ENCODE assay signal across 16 mouse cellular contexts in the genomic region with DNA sequence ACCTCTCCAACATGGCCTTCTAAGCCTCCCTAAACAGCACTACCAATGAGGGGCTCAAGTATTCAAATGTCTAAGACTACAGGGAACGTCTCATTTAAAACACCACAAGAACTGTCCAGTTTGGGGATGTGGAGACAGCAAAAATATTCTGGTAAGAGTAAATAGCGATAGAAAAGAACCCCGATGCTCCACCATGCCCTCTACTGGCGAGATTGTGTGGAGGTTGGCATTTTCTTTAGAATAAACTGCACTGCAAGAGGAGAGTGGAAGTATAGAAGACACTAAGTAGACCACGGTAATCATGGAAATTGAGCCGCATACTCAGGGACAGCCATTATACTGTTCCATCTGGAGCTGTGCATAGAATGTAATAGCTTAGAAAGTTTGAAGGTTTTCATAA. TPM values are rescaled to one million over a fixed set of nuclear protein-coding genes. Genes with fewer than 3 reads are reported as not detected.
A peak's percentile ranks its signal among the peaks of the same experiment; 100 is the strongest.
DNase-seq lines count a peak whose midpoint lies in the region; ATAC-seq and TF ChIP-seq lines count a peak whose summit lies in the region.
"Had no signal": no experiment of that assay in that cellular context is flagged by ENCODE, and none has a peak within 500 bp of the region (broad histone marks: within the 10 kb centered on the region; RNA-seq: fewer than 3 reads in every experiment).

No protein-coding gene starts in this region.

- no peaks in the 10 kb centered on the region for H3K27me3 ChIP-seq in intestine, postnatal 0 days (replicated peaks; ENCODE audit: control insufficient read depth, insufficient read depth, low read length)
- H3K27me3 ChIP-seq in intestine, embryonic 15.5 days (replicated peaks) = no peaks in the 10 kb centered on the region
- H3K27me3 ChIP-seq in MEL (ENCODE audit: control insufficient read depth in 1 of 2, insufficient read depth in 2 of 2, low read length in 2 of 2) = no peaks in the 10 kb centered on the region
- H3K27me3 ChIP-seq in stomach, postnatal 0 days (ENCODE audit: control insufficient read depth, insufficient read depth, low read length) = no peaks in the 10 kb centered on the region

- H3K79me2 ChIP-seq in MEL (ENCODE audit: control insufficient read depth, insufficient read depth, low read length, poor library complexity) = no peaks in the 10 kb centered on the region

- WGBS in intestine, postnatal 0 days = 83% methylated on average over 6 of the region's 6 CpGs
- 86% methylated on average over 6 of the region's 6 CpGs for WGBS in intestine, embryonic 15.5 days
- 85% methylated on average over 6 of the region's 6 CpGs for WGBS in stomach, postnatal 0 days

- no peak for TF ChIP-seq EP300 in MEL (IDR thresholded peaks at IDR 0.05; ENCODE audit: low read depth in 1 of 2, low read length in 2 of 2)
- TF ChIP-seq EP300 in stomach, postnatal 0 days (optimal IDR thresholded peaks at IDR 0.05) = no peak

- H3K9me3 ChIP-seq in intestine, postnatal 0 days (ENCODE audit: control insufficient read depth) = no peaks in the 10 kb centered on the region
- no peaks in the 10 kb centered on the region for H3K9me3 ChIP-seq in intestine, embryonic 15.5 days
- no peaks in the 10 kb centered on the region for H3K9me3 ChIP-seq in MEL (replicated peaks; ENCODE audit: insufficient read depth, low read length)
- no peaks in the 10 kb centered on the region for H3K9me3 ChIP-seq in stomach, postnatal 0 days (ENCODE audit: control insufficient read depth, low read length)
- H3K9me3 ChIP-seq: embryonic facial prominence, embryonic 13.5 days; forebrain, embryonic 10.5 days had no signal

- no peak overlapping the region for H3K4me3 ChIP-seq in intestine, postnatal 0 days (ENCODE audit: low read depth, low read length)
- H3K4me3 ChIP-seq in intestine, embryonic 15.5 days (replicated peaks) = no peak overlapping the region
- H3K4me3 ChIP-seq in MEL (ENCODE audit: control insufficient read depth in 1 of 2, insufficient read depth in 1 of 2, low read depth in 2 of 2, low read length in 2 of 2) = no peak overlapping the region
- H3K4me3 ChIP-seq in stomach, postnatal 0 days (ENCODE audit: low read depth, low read length) = no peak overlapping the region
- H3K4me3 ChIP-seq: embryonic facial prominence, embryonic 13.5 days; forebrain, embryonic 10.5 days had no signal

- TF ChIP-seq CTCF in intestine, postnatal 0 days (IDR thresholded peaks at IDR 0.05; ENCODE audit: low read depth) = peak; percentile 59
- TF ChIP-seq CTCF in MEL (IDR thresholded peaks at IDR 0.05 in 2 of 3, conservative IDR thresholded peaks at IDR 0.05 in 1 of 3; ENCODE audit: control insufficient read depth in 1 of 3, insufficient read depth in 1 of 3, low read depth in 2 of 3, low read length in 3 of 3, poor library complexity in 1 of 3, severe bottlenecking in 1 of 3) = peak; percentile 55 to 70 (median 60)
- peak; percentile 51 for TF ChIP-seq CTCF in stomach, postnatal 0 days (IDR thresholded peaks at IDR 0.05; ENCODE audit: low read depth)

- no peak for TF ChIP-seq POLR2A in MEL (IDR thresholded peaks at IDR 0.05; ENCODE audit: control insufficient read depth in 1 of 2, insufficient read depth in 1 of 2, low read depth in 1 of 2, low read length in 2 of 2, poor library complexity in 1 of 2)

- no peak overlapping the region for H3K27ac ChIP-seq in intestine, postnatal 0 days (ENCODE audit: low read depth, low read length)
- H3K27ac ChIP-seq in intestine, embryonic 15.5 days = no peak overlapping the region
- H3K27ac ChIP-seq in MEL (ENCODE audit: control insufficient read depth, low read depth, low read length) = no peak overlapping the region
- H3K27ac ChIP-seq in stomach, postnatal 0 days (replicated peaks) = no peak overlapping the region
- H3K27ac ChIP-seq: embryonic facial prominence, embryonic 13.5 days; forebrain, embryonic 10.5 days; macrophage had no signal

- TF ChIP-seq RAD21 in MEL (IDR thresholded peaks at IDR 0.05; ENCODE audit: low read depth, low read length) = no peak

- H3K9ac ChIP-seq in intestine, postnatal 0 days (ENCODE audit: low read depth, low read length) = no peak overlapping the region
- H3K9ac ChIP-seq in intestine, embryonic 15.5 days = no peak overlapping the region
- no peak overlapping the region for H3K9ac ChIP-seq in MEL (ENCODE audit: control insufficient read depth, low read depth, low read length, poor library complexity, severe bottlenecking)
- H3K9ac ChIP-seq in stomach, postnatal 0 days (ENCODE audit: low read length) = no peak overlapping the region
- H3K9ac ChIP-seq: embryonic facial prominence, embryonic 13.5 days had no signal

- H3K36me3 ChIP-seq in intestine, postnatal 0 days (ENCODE audit: control insufficient read depth, insufficient read depth) = no peaks in the 10 kb centered on the region
- no peaks in the 10 kb centered on the region for H3K36me3 ChIP-seq in intestine, embryonic 15.5 days
- peaks cover 0 to 16% of the 10 kb centered on the region in 2 experiments; a peak in 2 of 4 replicates for H3K36me3 ChIP-seq in MEL (ENCODE audit: control insufficient read depth in 1 of 2, insufficient read depth in 2 of 2, low read length in 2 of 2)
- no peaks in the 10 kb centered on the region for H3K36me3 ChIP-seq in stomach, postnatal 0 days (ENCODE audit: control insufficient read depth, insufficient read depth, low read length)
- H3K36me3 ChIP-seq: embryonic facial prominence, embryonic 13.5 days; forebrain, embryonic 10.5 days had no signal

- H3K4me2 ChIP-seq in intestine, postnatal 0 days (replicated peaks; ENCODE audit: low read depth) = no peak overlapping the region
- no peak overlapping the region for H3K4me2 ChIP-seq in intestine, embryonic 15.5 days (replicated peaks)
- H3K4me2 ChIP-seq in stomach, postnatal 0 days (replicated peaks; ENCODE audit: low read depth) = no peak overlapping the region
- H3K4me2 ChIP-seq: embryonic facial prominence, embryonic 13.5 days had no signal

- DNase-seq in lung, postnatal 36 days = peak; percentile 9
- no peak for DNase-seq in lung, adult 18-20 months
- peak; percentile 48 for DNase-seq in MEL (ENCODE audit: low read depth, low spot score)
- no peak for DNase-seq in stomach, postnatal 0 days (ENCODE audit: low spot score)
- DNase-seq in layer of hippocampus, postnatal 36 days = no peak
- DNase-seq: adrenal gland, postnatal 25 days; cerebellum, postnatal 36 days; heart, postnatal 14 days; kidney, postnatal 14 days; retina, postnatal 1 day had no signal

- H3K4me1 ChIP-seq in intestine, postnatal 0 days (replicated peaks; ENCODE audit: control insufficient read depth, insufficient read depth, low read length) = no peaks in the 10 kb centered on the region; the same call in 1 of the 2 replicates
- H3K4me1 ChIP-seq in intestine, embryonic 15.5 days (replicated peaks) = peaks cover 16% of the 10 kb centered on the region
- H3K4me1 ChIP-seq in MEL (ENCODE audit: control insufficient read depth in 1 of 2, insufficient read depth in 2 of 2, low read length in 2 of 2) = peaks cover 4 to 18% of the 10 kb centered on the region in 2 experiments; a peak in 3 of 4 replicates
- H3K4me1 ChIP-seq in stomach, postnatal 0 days (replicated peaks; ENCODE audit: control insufficient read depth, insufficient read depth) = no peaks in the 10 kb centered on the region

- ATAC-seq in intestine, postnatal 0 days = no peak
- no peak for ATAC-seq in intestine, embryonic 15.5 days
- ATAC-seq in stomach, postnatal 0 days (ENCODE audit: low FRiP score, low TSS enrichment) = no peak
- no peak for ATAC-seq in granulocyte monocyte progenitor cell, adult 5-6 weeks (replicated peaks; ENCODE audit: poor library complexity, severe bottlenecking)

TF ChIP-seq in MEL, 35 proteins besides CTCF, POLR2A, EP300 and RAD21:
- TF ChIP-seq GATA1 (IDR thresholded peaks at IDR 0.05; ENCODE audit: low read depth, low read length) = no peak
- TF ChIP-seq MEF2A (IDR thresholded peaks at IDR 0.05; ENCODE audit: extremely low read depth, insufficient replicate concordance, low read depth, low read length, poor library complexity, severe bottlenecking) = no peak
- TF ChIP-seq USF2 (IDR thresholded peaks at IDR 0.05; ENCODE audit: borderline replicate concordance in 1 of 2, insufficient read depth in 1 of 2, low read depth in 1 of 2, low read length in 2 of 2) = no peak
- no peak for TF ChIP-seq KAT2A (conservative IDR thresholded peaks at IDR 0.05; ENCODE audit: low read depth, low read length)
- no peak for TF ChIP-seq MXI1 (IDR thresholded peaks at IDR 0.05; ENCODE audit: low read depth, low read length)
- TF ChIP-seq TBP (IDR thresholded peaks at IDR 0.05; ENCODE audit: low read depth, low read length) = no peak
- TF ChIP-seq SMC3 (IDR thresholded peaks at IDR 0.05; ENCODE audit: low read depth, low read length) = no peak
- no peak for TF ChIP-seq E2F4 (IDR thresholded peaks at IDR 0.05; ENCODE audit: borderline replicate concordance, low read depth, low read length)

RNA-seq across cellular contexts. Expression of gene Trub1, which starts 38.8 kb away (rescaled TPM):
- polyA plus RNA-seq in intestine, postnatal 0 days (2015; fragmentation: Nextera tagmentation; extraction: Ambion mirVana) = 7.1 and 7.7 TPM in 2 replicates
- 20.6 and 24.1 TPM in 2 replicates for polyA plus RNA-seq in intestine, embryonic 15.5 days (2015; fragmentation: Nextera tagmentation; extraction: Ambion mirVana)
- total RNA-seq in MEL (2012; rRNA removed) = 31.9 and 41.6 TPM in 2 replicates
- 10 to 100 TPM in 1 of 2 experiments, not detected in 1; 38.2 TPM for polyA plus RNA-seq in MEL (2012; ENCODE audit: insufficient read depth in 1 of 2, insufficient read length in 2 of 2, low read depth in 1 of 2, low replicate concordance in 2 of 2, missing spikeins in 1 of 2)
- 12.1 and 15.1 TPM in 2 replicates for polyA plus RNA-seq in stomach, postnatal 0 days (2015; fragmentation: Nextera tagmentation; extraction: Ambion mirVana)
- 16.5 and 16.7 TPM in 2 replicates for total RNA-seq in granulocyte monocyte progenitor cell, adult 5-6 weeks (2014; fragmentation: Nextera tagmentation)
- total RNA-seq in granulocyte monocyte progenitor cell, adult 5-6 weeks (2017) = 13.2 and 21.0 TPM in 2 replicates
- 10 to 100 TPM; 18.0 to 18.5 TPM for total RNA-seq in layer of hippocampus, postnatal 36 days (2021)

RNA-seq across cellular contexts. Expression of gene Fam160b1, which starts 53.4 kb away (rescaled TPM):
- polyA plus RNA-seq in intestine, postnatal 0 days (2015; fragmentation: Nextera tagmentation; extraction: Ambion mirVana) = 13.9 and 14.9 TPM in 2 replicates
- polyA plus RNA-seq in intestine, embryonic 15.5 days (2015; fragmentation: Nextera tagmentation; extraction: Ambion mirVana) = 11.7 and 12.8 TPM in 2 replicates
- 8.6 and 8.8 TPM in 2 replicates for total RNA-seq in MEL (2012; rRNA removed)
- 10 to 100 TPM; 19.0 to 28.3 TPM for polyA plus RNA-seq in MEL (2012; ENCODE audit: insufficient read depth in 1 of 2, insufficient read length in 2 of 2, low read depth in 1 of 2, low replicate concordance in 2 of 2, missing spikeins in 1 of 2)
- polyA plus RNA-seq in stomach, postnatal 0 days (2015; fragmentation: Nextera tagmentation; extraction: Ambion mirVana) = 7.6 and 8.3 TPM in 2 replicates
- total RNA-seq in granulocyte monocyte progenitor cell, adult 5-6 weeks (2014; fragmentation: Nextera tagmentation) = 18.0 and 25.6 TPM in 2 replicates
- 15.3 and 15.8 TPM in 2 replicates for total RNA-seq in granulocyte monocyte progenitor cell, adult 5-6 weeks (2017)
- 10 to 100 TPM; 23.3 to 25.0 TPM for total RNA-seq in layer of hippocampus, postnatal 36 days (2021)

Comparison
In these comparisons a context has a peak if more than half of its experiments do, and no peak if none do; other contexts are left out.
1. DNase-seq: peak in lung, postnatal 36 days (single experiment) and MEL (single experiment); none in lung, adult 18-20 months (0 of 2), stomach, postnatal 0 days (single experiment) and layer of hippocampus, postnatal 36 days (0 of 2).
2. Peak in every context shown above with its lines, with median percentiles within 50 percentile points of each other: CTCF ChIP-seq.